Mouse (Mus musculus) heart, postnatal 0 days (tissue): ENCODE measurements around the gene Ly6f.

Experiments used
- CTCF ChIP-seq: IDR thresholded peaks from 2 replicates; pipeline ENCODE4 v1.5.1; 2016; ENCODE audit warnings: antibody characterized with exemption, control low read depth, low read depth
- EP300 ChIP-seq: IDR thresholded peaks from 2 replicates; pipeline ENCODE4 v1.6.1; 2016; ENCODE audit warnings: antibody characterized with exemption, low read depth

DNA sequence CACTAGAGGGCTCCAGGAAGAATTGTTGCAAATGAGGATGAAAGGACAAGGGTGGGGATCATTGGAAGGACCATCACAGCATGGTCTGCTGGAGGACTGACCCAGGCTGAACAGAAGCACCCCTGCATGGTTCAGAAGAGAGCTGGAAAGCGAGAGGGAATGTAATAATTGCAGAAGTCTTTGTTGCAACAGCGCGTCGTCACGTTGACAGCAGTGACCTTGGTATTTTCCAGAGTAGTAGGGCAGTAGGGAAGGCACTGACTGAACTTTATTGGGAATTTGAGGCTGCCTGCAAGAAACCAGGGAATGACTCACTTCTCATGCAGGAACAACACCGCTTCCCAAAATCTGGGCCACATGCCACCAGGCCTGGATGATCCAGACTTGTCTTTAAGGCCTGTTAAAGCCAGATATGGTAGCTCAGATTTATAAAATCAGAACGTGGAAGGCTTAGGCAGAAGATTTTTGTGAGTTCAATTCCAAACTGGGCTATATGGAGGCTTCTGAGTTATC, 25.7 kb downstream of the Ly6f start:
- TF ChIP-seq EP300 (no peak), CTCF (no peak)
